In the genomic region with DNA sequence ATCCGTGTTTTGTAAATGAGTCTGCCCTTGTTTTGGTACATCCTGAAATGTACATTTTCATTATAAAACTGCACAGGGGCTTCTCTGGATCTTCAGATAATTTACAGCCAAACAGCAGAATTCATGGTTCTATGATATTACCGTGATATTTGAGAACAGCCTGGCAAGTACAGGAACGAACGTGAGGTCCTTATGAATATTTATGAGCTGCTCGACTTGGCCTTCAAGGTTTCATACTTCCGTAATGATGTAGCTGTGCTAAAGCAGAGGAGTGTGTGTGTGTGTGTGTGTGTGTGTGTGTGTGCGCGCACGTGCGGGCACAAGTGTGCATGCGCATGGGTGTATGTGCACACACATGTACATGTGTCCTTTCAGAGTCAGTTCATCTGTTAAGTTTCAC, we compare ENCODE assay signal across 23 mouse cellular contexts.
DNase-seq lines count a peak whose midpoint lies in the region; ATAC-seq and TF ChIP-seq lines count a peak whose summit lies in the region.
"Had no signal": no experiment of that assay in that cellular context is flagged by ENCODE, and none has a peak within 500 bp of the region (broad histone marks: within the 10 kb centered on the region; RNA-seq: fewer than 3 reads in every experiment).

No protein-coding gene starts in this region.

- no peak overlapping the region for H3K9ac ChIP-seq in midbrain, postnatal 0 days (replicated peaks; ENCODE audit: low read length, poor library complexity, severe bottlenecking)
- H3K9ac ChIP-seq: embryonic facial prominence, embryonic 12.5 days; embryonic facial prominence, embryonic 15.5 days; forebrain, embryonic 12.5 days had no signal

- H3K27me3 ChIP-seq in midbrain, postnatal 0 days (ENCODE audit: insufficient read depth, low read length) = no peaks in the 10 kb centered on the region
- no peaks in the 10 kb centered on the region for H3K27me3 ChIP-seq in midbrain, embryonic 10.5 days (ENCODE audit: low read depth, poor library complexity, severe bottlenecking)
- H3K27me3 ChIP-seq: embryonic facial prominence, embryonic 12.5 days; embryonic facial prominence, embryonic 15.5 days; forebrain, embryonic 12.5 days had no signal

- no peak overlapping the region for H3K27ac ChIP-seq in midbrain, postnatal 0 days (ENCODE audit: low read depth, low read length)
- no peak overlapping the region for H3K27ac ChIP-seq in midbrain, embryonic 10.5 days (replicated peaks)
- H3K27ac ChIP-seq: embryonic facial prominence, embryonic 12.5 days; embryonic facial prominence, embryonic 15.5 days; forebrain, embryonic 10.5 days; forebrain, embryonic 12.5 days had no signal

- TF ChIP-seq CTCF in midbrain, postnatal 0 days (IDR thresholded peaks at IDR 0.05) = no peak
- no peak for TF ChIP-seq CTCF in brain, embryonic 14.5 days (IDR thresholded peaks at IDR 0.05; ENCODE audit: borderline replicate concordance, extremely low read depth, insufficient read depth, insufficient read length)

- peak; percentile 60 for DNase-seq in heart, adult 11 months
- DNase-seq in heart, postnatal 36 days = no peak
- peak; percentile 22 for DNase-seq in midbrain, postnatal 0 days (ENCODE audit: low spot score)
- no peak for DNase-seq in midbrain, embryonic 10.5 days (ENCODE audit: low spot score)
- peak; percentile 39 for DNase-seq in brain, embryonic 14.5 days (ENCODE audit: low read depth)
- DNase-seq in c-Kit-positive CD71-positive TER-119-positive erythroid progenitor cells, embryonic 14.5 days (ENCODE audit: low spot score) = no peak
- DNase-seq: adrenal gland, adult 2 months; adrenal gland, postnatal 10 days; adrenal gland, postnatal 25 days; cerebellum, adult 11 months; cerebellum, adult 18-20 months; cerebellum, adult 8-10 months; cerebellum, adult 9-11 months; cerebellum, postnatal 14 days; cerebellum, postnatal 36 days; embryo, embryonic 11 days had no signal

- no peaks in the 10 kb centered on the region for H3K9me3 ChIP-seq in midbrain, postnatal 0 days (ENCODE audit: low read length)
- H3K9me3 ChIP-seq in midbrain, embryonic 10.5 days (replicated peaks) = peaks cover 15% of the 10 kb centered on the region; the same call in 1 of the 2 replicates
- H3K9me3 ChIP-seq: embryonic facial prominence, embryonic 12.5 days; embryonic facial prominence, embryonic 15.5 days; forebrain, embryonic 12.5 days had no signal

- 65% methylated on average over 11 of the region's 11 CpGs for WGBS in midbrain, postnatal 0 days
- 92% methylated on average over 11 of the region's 11 CpGs for WGBS in midbrain, embryonic 10.5 days

- no peaks in the 10 kb centered on the region for H3K4me1 ChIP-seq in midbrain, postnatal 0 days (ENCODE audit: insufficient read depth, low read length)
- H3K4me1 ChIP-seq in midbrain, embryonic 10.5 days = peaks cover 3% of the 10 kb centered on the region
- H3K4me1 ChIP-seq: embryonic facial prominence, embryonic 15.5 days; forebrain, embryonic 10.5 days; forebrain, embryonic 12.5 days had no signal

- H3K4me2 ChIP-seq in midbrain, postnatal 0 days (ENCODE audit: low read depth, low read length, poor library complexity, severe bottlenecking) = no peak overlapping the region
- H3K4me2 ChIP-seq: embryonic facial prominence, embryonic 12.5 days; embryonic facial prominence, embryonic 15.5 days; forebrain, embryonic 12.5 days had no signal

- ATAC-seq in midbrain, postnatal 0 days (ENCODE audit: low FRiP score) = no peak
- ATAC-seq: forebrain, embryonic 14.5 days; forebrain, embryonic 16.5 days had no signal

- TF ChIP-seq POLR2A in brain, embryonic 14.5 days (IDR thresholded peaks at IDR 0.05; ENCODE audit: borderline replicate concordance, extremely low read depth, insufficient read depth, insufficient read length, poor library complexity, severe bottlenecking) = no peak

- no peaks in the 10 kb centered on the region for H3K36me3 ChIP-seq in midbrain, postnatal 0 days (ENCODE audit: insufficient read depth, low read length)
- H3K36me3 ChIP-seq in midbrain, embryonic 10.5 days = no peaks in the 10 kb centered on the region
- H3K36me3 ChIP-seq: embryonic facial prominence, embryonic 12.5 days; embryonic facial prominence, embryonic 15.5 days; forebrain, embryonic 10.5 days; forebrain, embryonic 12.5 days had no signal

- no peak overlapping the region for H3K4me3 ChIP-seq in midbrain, postnatal 0 days (ENCODE audit: low read depth, low read length)
- H3K4me3 ChIP-seq in midbrain, embryonic 10.5 days = no peak overlapping the region
- H3K4me3 ChIP-seq: embryonic facial prominence, embryonic 12.5 days; embryonic facial prominence, embryonic 15.5 days; erythroblast, embryonic 14.5 days; forebrain, embryonic 10.5 days; forebrain, embryonic 12.5 days had no signal

- intact Hi-C loops in heart, postnatal 36 days (cut with DNase I) = no loop called here

Comparison
In these comparisons a context has a peak if more than half of its experiments do, and no peak if none do; other contexts are left out.
1. DNase-seq: peak in heart, adult 11 months (single experiment), midbrain, postnatal 0 days (single experiment) and brain, embryonic 14.5 days (single experiment); none in heart, postnatal 36 days (0 of 2), midbrain, embryonic 10.5 days (single experiment) and c-Kit-positive CD71-positive TER-119-positive erythroid progenitor cells, embryonic 14.5 days (single experiment).